Mouse (Mus musculus): ENCODE measurements around the gene Nmrk2.

Gene Nmrk2

GRCm38 (mm10) chr10:81216810-81217209 lies 15.0 kb upstream of the Nmrk2 start:
- DNase-seq (ENCODE audit: low spot score): no peak

- DNase-seq (ENCODE audit: low spot score): no peak
Measured at GRCm38 (mm10) chr10:81216260-81216659, 14.4 kb upstream of the Nmrk2 start.

- DNase-seq (ENCODE audit: low spot score): no peak
Measured at GRCm38 (mm10) chr10:81210154-81210553, 8.3 kb upstream of the Nmrk2 start.

- no peak for DNase-seq (ENCODE audit: low spot score)
Measured at GRCm38 (mm10) chr10:81204137-81204536, 2.3 kb upstream of the Nmrk2 start.

- DNase-seq (ENCODE audit: low spot score): no peak
Measured at GRCm38 (mm10) chr10:81202978-81203720, 1.3 kb upstream of the Nmrk2 start.

- no peak for DNase-seq (ENCODE audit: low spot score)
Measured at GRCm38 (mm10) chr10:81200605-81201287, 1.1 kb downstream of the Nmrk2 start.

- DNase-seq (ENCODE audit: low spot score): no peak
Measured at GRCm38 (mm10) chr10:81200141-81200540, 1.7 kb downstream of the Nmrk2 start.

- no peak for DNase-seq (ENCODE audit: low spot score)
Measured at GRCm38 (mm10) chr10:81198990-81199389, 2.9 kb downstream of the Nmrk2 start.

GRCm38 (mm10) chr10:81198230-81198629 lies 3.6 kb downstream of the Nmrk2 start:
- DNase-seq (ENCODE audit: low spot score): no peak

- no peak for DNase-seq (ENCODE audit: low spot score)
Measured at GRCm38 (mm10) chr10:81197305-81197704, 4.5 kb downstream of the Nmrk2 start.

GRCm38 (mm10) chr10:81196470-81197065 lies 5.3 kb downstream of the Nmrk2 start:
- no peak for DNase-seq (ENCODE audit: low spot score)

GRCm38 (mm10) chr10:81195300-81195699 lies 6.6 kb downstream of the Nmrk2 start:
- no peak for DNase-seq (ENCODE audit: low spot score)

GRCm38 (mm10) chr10:81193991-81194774 lies 7.7 kb downstream of the Nmrk2 start:
- no peak for DNase-seq (ENCODE audit: low spot score)

- no peak for DNase-seq (ENCODE audit: low spot score)
Measured at GRCm38 (mm10) chr10:81192968-81193501, 8.8 kb downstream of the Nmrk2 start.

GRCm38 (mm10) chr10:81192270-81192967 lies 9.4 kb downstream of the Nmrk2 start:
- DNase-seq (ENCODE audit: low spot score): no peak

- no peak for DNase-seq (ENCODE audit: low spot score)
Measured at GRCm38 (mm10) chr10:81191342-81191982, 10.4 kb downstream of the Nmrk2 start.

GRCm38 (mm10) chr10:81190912-81191321 lies 10.9 kb downstream of the Nmrk2 start:
- no peak for DNase-seq (ENCODE audit: low spot score)

GRCm38 (mm10) chr10:81190236-81190911 lies 11.5 kb downstream of the Nmrk2 start:
- no peak for DNase-seq (ENCODE audit: low spot score)

- DNase-seq (ENCODE audit: low spot score): no peak
Measured at GRCm38 (mm10) chr10:81189821-81190220, 12.0 kb downstream of the Nmrk2 start.

GRCm38 (mm10) chr10:81187161-81187560 lies 14.7 kb downstream of the Nmrk2 start:
- DNase-seq (ENCODE audit: low spot score): no peak
